Mouse (Mus musculus) forebrain, embryonic 12.5 days (tissue): ENCODE measurements around the gene Bicdl2. TPM values are rescaled to one million over a fixed set of nuclear protein-coding genes. Genes with fewer than 3 reads are reported as not detected.
A peak's percentile ranks its signal among the peaks of the same experiment; 100 is the strongest.

ENCODE experiments used
- ATAC-seq: fragments of 200-750 bp; cut with Nextera tagmentation; 2 replicates; pipeline ENCODE4 v1.8.0; 2017; ENCODE audit warnings: moderate TSS enrichment; ENCODE audit not compliant: low FRiP score
- H3K27ac ChIP-seq: fragments of 300-500 bp; sonication (generic); 2 replicates; pipeline ENCODE4 v1.5.1; 2016; ENCODE audit warnings: mild to moderate bottlenecking
- H3K27me3 ChIP-seq: fragments of 300-500 bp; sonication (generic); 2 replicates; pipeline ENCODE4 v1.6.1; 2016; ENCODE audit warnings: mild to moderate bottlenecking
- H3K36me3 ChIP-seq: fragments of 300-500 bp; sonication (generic); replicated peaks from 2 replicates; pipeline ENCODE4 v1.6.1; 2016; ENCODE audit warnings: mild to moderate bottlenecking
- H3K4me1 ChIP-seq: fragments of 300-500 bp; sonication (generic); 2 replicates; pipeline ENCODE4 v1.6.1; 2016
- H3K4me2 ChIP-seq: fragments of 300-500 bp; sonication (generic); 2 replicates; pipeline ENCODE4 v1.6.1; 2016; ENCODE audit warnings: mild to moderate bottlenecking, moderate library complexity
- H3K4me3 ChIP-seq: fragments of 300-500 bp; sonication (generic); replicated peaks from 2 replicates; pipeline ENCODE4 v1.5.1; 2016; ENCODE audit warnings: mild to moderate bottlenecking
- H3K9ac ChIP-seq: fragments of 300-500 bp; sonication (generic); 2 replicates; pipeline ENCODE4 v1.6.1; 2016; ENCODE audit warnings: mild to moderate bottlenecking
- H3K9me3 ChIP-seq: fragments of 300-500 bp; sonication (generic); 2 replicates; pipeline ENCODE4 v1.6.1; 2016
- WGBS: fragments of 180-500 bp; shearing (Covaris S2); methylation state at CpG from one replicate; pipeline ENCODE4 v1.1.7; 2016; 5-methylcytosine and 5-hydroxymethylcytosine counted together
- polyA plus RNA-seq: library from polyadenylated mRNA; unstranded; fragments of >200 nt; fragmentation: Nextera tagmentation; extraction: Ambion mirVana; gene quantifications from 2 replicates; pipeline ENCODE4 v1.2.1, GENCODE M21; 2016

Bicdl2 gene
- polyA plus RNA-seq, 1 experiment from 2014 or later, result 0.19 TPM

- H3K36me3 ChIP-seq, result no peaks in the 10 kb centered on the region
- no peaks in the 10 kb centered on the region for H3K9me3 ChIP-seq
- peak overlapping the region; percentile 96 for H3K4me2 ChIP-seq
- H3K4me1 ChIP-seq, result peaks cover 41% of the 10 kb centered on the region
- H3K27me3 ChIP-seq, result peaks cover 56% of the 10 kb centered on the region
- WGBS, result 12% methylated on average over 13 of the region's 15 CpGs
- H3K4me3 ChIP-seq, result peak overlapping the region; percentile 49
- peak overlapping the region; percentile 57; the same call in 1 of the 2 replicates for H3K9ac ChIP-seq
- H3K27ac ChIP-seq, result no peak overlapping the region
- no peak for ATAC-seq
Observed at GRCm38 (mm10) chr17:23675564-23676281, 15.4 kb downstream of the Bicdl2 start.

- no peak overlapping the region for H3K27ac ChIP-seq
Observed at GRCm38 (mm10) chr17:23676473-23677031, 16.2 kb downstream of the Bicdl2 start.

GRCm38 (mm10) chr17:23677236-23677679, 17.0 kb downstream of the Bicdl2 start, which contains the start of gene Tnfrsf12a:
Gene Tnfrsf12a (minus strand): TSS chr17:23677468.
- H3K4me1 ChIP-seq, result peaks cover 41% of the 10 kb centered on the region
- peaks cover 72% of the 10 kb centered on the region for H3K27me3 ChIP-seq
- no peak within 1 kb of the TSS for H3K27ac ChIP-seq
- peak within 1 kb of the TSS; percentile 96 for H3K4me2 ChIP-seq
- ATAC-seq, result peak; percentile 44
- H3K9ac ChIP-seq, result peak within 1 kb of the TSS; percentile 57
- no peaks in the 10 kb centered on the region for H3K9me3 ChIP-seq
- H3K4me3 ChIP-seq, result peak within 1 kb of the TSS; percentile 49
- H3K36me3 ChIP-seq, result no peaks in the 10 kb centered on the region
- under 1% methylated on average over 34 of the region's 34 CpGs for WGBS

More at GRCm38 (mm10) chr17:23676473-23677031, 16.2 kb downstream of the Bicdl2 start:
- under 1% methylated on average over 33 of the region's 37 CpGs for WGBS
- ATAC-seq, result no peak
- no peaks in the 10 kb centered on the region for H3K36me3 ChIP-seq
- H3K4me1 ChIP-seq, result peaks cover 41% of the 10 kb centered on the region
- H3K9ac ChIP-seq, result peak overlapping the region; percentile 57
- H3K4me3 ChIP-seq, result peak overlapping the region; percentile 49
- H3K27me3 ChIP-seq, result peaks cover 64% of the 10 kb centered on the region
- H3K4me2 ChIP-seq, result peak overlapping the region; percentile 96
- no peaks in the 10 kb centered on the region for H3K9me3 ChIP-seq

GRCm38 (mm10) chr17:23679127-23679835, 19.0 kb downstream of the Bicdl2 start, which contains the start of gene Cldn6:
Gene Cldn6 (plus strand): TSS chr17:23679249.
- no peak for ATAC-seq
- Histone ChIP-seq H3K4me2 (peak within 1 kb of the TSS; percentile 42), H3K27ac (no peak within 1 kb of the TSS), H3K4me1 (peaks cover 36% of the 10 kb centered on the region), H3K27me3 (peaks cover 92% of the 10 kb centered on the region), H3K9me3 (no peaks in the 10 kb centered on the region), H3K36me3 (no peaks in the 10 kb centered on the region), H3K9ac (no peak within 1 kb of the TSS), H3K4me3 (peak within 1 kb of the TSS; percentile 25)
- 2% methylated on average over 38 of the region's 38 CpGs for WGBS

- WGBS, result 81% methylated on average over 9 of the region's 9 CpGs
- Histone ChIP-seq H3K4me2 (no peak overlapping the region), H3K4me1 (peaks cover 35% of the 10 kb centered on the region), H3K9me3 (no peaks in the 10 kb centered on the region), H3K36me3 (no peaks in the 10 kb centered on the region), H3K27ac (no peak overlapping the region), H3K4me3 (no peak overlapping the region), H3K27me3 (peaks cover 86% of the 10 kb centered on the region), H3K9ac (no peak overlapping the region)
- ATAC-seq, result no peak
Observed at GRCm38 (mm10) chr17:23680336-23680735, 20.0 kb downstream of the Bicdl2 start.

- H3K4me3 ChIP-seq, result no peak overlapping the region
- peaks cover 30% of the 10 kb centered on the region for H3K4me1 ChIP-seq
- ATAC-seq, result no peak
- no peaks in the 10 kb centered on the region for H3K36me3 ChIP-seq
- peaks cover 79% of the 10 kb centered on the region for H3K27me3 ChIP-seq
- WGBS, result 82% methylated on average over 10 of the region's 10 CpGs
- no peaks in the 10 kb centered on the region for H3K9me3 ChIP-seq
- no peak overlapping the region for H3K9ac ChIP-seq
- no peak overlapping the region for H3K4me2 ChIP-seq
- no peak overlapping the region for H3K27ac ChIP-seq
Observed at GRCm38 (mm10) chr17:23681086-23681485, 20.8 kb downstream of the Bicdl2 start.

GRCm38 (mm10) chr17:23682092-23682491, 21.8 kb downstream of the Bicdl2 start:
- 70% methylated on average over 4 of the region's 4 CpGs for WGBS
- Histone ChIP-seq H3K9ac (no peak overlapping the region), H3K4me2 (no peak overlapping the region), H3K4me1 (peaks cover 20% of the 10 kb centered on the region), H3K27ac (no peak overlapping the region), H3K27me3 (peaks cover 72% of the 10 kb centered on the region), H3K9me3 (no peaks in the 10 kb centered on the region), H3K4me3 (no peak overlapping the region), H3K36me3 (no peaks in the 10 kb centered on the region)
- ATAC-seq, result no peak

GRCm38 (mm10) chr17:23682530-23682929, 22.2 kb downstream of the Bicdl2 start:
- 69% methylated on average over 3 of the region's 3 CpGs for WGBS
- Histone ChIP-seq H3K9ac (no peak overlapping the region), H3K9me3 (no peaks in the 10 kb centered on the region), H3K4me3 (peak overlapping the region; percentile 19; the same call in 1 of the 2 replicates), H3K4me1 (peaks cover 15% of the 10 kb centered on the region), H3K4me2 (peak overlapping the region; percentile 34; the same call in 1 of the 2 replicates), H3K27ac (no peak overlapping the region), H3K27me3 (peaks cover 72% of the 10 kb centered on the region), H3K36me3 (no peaks in the 10 kb centered on the region)
- ATAC-seq, result no peak

- no peak overlapping the region for H3K27ac ChIP-seq
- peaks cover 65% of the 10 kb centered on the region for H3K27me3 ChIP-seq
- H3K36me3 ChIP-seq, result no peaks in the 10 kb centered on the region
- ATAC-seq, result peak; percentile 39; the same call in 1 of the 2 replicates
- H3K4me2 ChIP-seq, result peak overlapping the region; percentile 34
- H3K9ac ChIP-seq, result no peak overlapping the region
- no peaks in the 10 kb centered on the region for H3K9me3 ChIP-seq
- H3K4me1 ChIP-seq, result peaks cover 15% of the 10 kb centered on the region
- H3K4me3 ChIP-seq, result peak overlapping the region; percentile 19
- 25% methylated on average over 15 of the region's 15 CpGs for WGBS
Observed at GRCm38 (mm10) chr17:23683226-23683625, 22.9 kb downstream of the Bicdl2 start.

GRCm38 (mm10) chr17:23683856-23684672, 23.8 kb downstream of the Bicdl2 start, which contains the start of gene Cldn9:
Gene Cldn9 (minus strand): TSS chr17:23684026.
- peak; percentile 71; the same call in 1 of the 2 replicates for ATAC-seq

GRCm38 (mm10) chr17:23694491-23694890, 34.2 kb downstream of the Bicdl2 start:
- ATAC-seq, result no peak
- no peak overlapping the region for H3K9ac ChIP-seq
- H3K27me3 ChIP-seq, result peaks cover 37% of the 10 kb centered on the region
- H3K4me3 ChIP-seq, result no peak overlapping the region
- no peaks in the 10 kb centered on the region for H3K9me3 ChIP-seq
- 76% methylated on average over 1 of the region's 1 CpGs for WGBS
- no peaks in the 10 kb centered on the region for H3K36me3 ChIP-seq
- H3K4me2 ChIP-seq, result no peak overlapping the region
- peaks cover 6% of the 10 kb centered on the region for H3K4me1 ChIP-seq
- no peak overlapping the region for H3K27ac ChIP-seq

More at GRCm38 (mm10) chr17:23683856-23684672, 23.8 kb downstream of the Bicdl2 start, which contains the start of gene Cldn9:
- peaks cover 56% of the 10 kb centered on the region for H3K27me3 ChIP-seq
- peaks cover 15% of the 10 kb centered on the region for H3K4me1 ChIP-seq
- H3K4me3 ChIP-seq, result peak within 1 kb of the TSS; percentile 19
- H3K4me2 ChIP-seq, result peak within 1 kb of the TSS; percentile 34
- WGBS, result 13% methylated on average over 15 of the region's 15 CpGs
- no peaks in the 10 kb centered on the region for H3K36me3 ChIP-seq
- no peak within 1 kb of the TSS for H3K9ac ChIP-seq
- H3K9me3 ChIP-seq, result no peaks in the 10 kb centered on the region
- no peak within 1 kb of the TSS for H3K27ac ChIP-seq
